Mouse (Mus musculus) lung, embryonic 14.5 days (tissue): Measurements from ENCODE around the gene Ormdl3. TPM values are rescaled to one million over a fixed set of nuclear protein-coding genes. Genes with fewer than 3 reads are reported as not detected.

Experiments used
- ATAC-seq: fragments of 200-750 bp; cut with Nextera tagmentation; 2 replicates; pipeline ENCODE4 v1.8.0; 2017; ENCODE audit warnings: mild to moderate bottlenecking, moderate TSS enrichment, moderate library complexity; ENCODE audit not compliant: insufficient read depth
- DNase-seq: peaks from one replicate; pipeline ENCODE4 v3.0.0-alpha.2; 2015
- H3K27ac ChIP-seq: fragments of 300-500 bp; sonication (generic); 2 replicates; pipeline ENCODE4 v1.5.1; 2014; ENCODE audit warnings: low read depth, mild to moderate bottlenecking, moderate library complexity
- H3K27me3 ChIP-seq: fragments of 300-500 bp; sonication (generic); 2 replicates; pipeline ENCODE4 v1.6.1; 2014; ENCODE audit warnings: low read length, control low read depth; ENCODE audit not compliant: insufficient read depth
- H3K36me3 ChIP-seq: fragments of 300-500 bp; sonication (generic); 2 replicates; pipeline ENCODE4 v1.6.1; 2014; ENCODE audit warnings: control low read depth; ENCODE audit not compliant: insufficient read depth
- H3K4me1 ChIP-seq: fragments of 300-500 bp; sonication (generic); 2 replicates; pipeline ENCODE4 v1.6.1; 2014; ENCODE audit warnings: antibody characterized with exemption, control low read depth; ENCODE audit not compliant: insufficient read depth
- H3K4me2 ChIP-seq: fragments of 300-500 bp; sonication (generic); 2 replicates; pipeline ENCODE4 v1.6.1; 2014; ENCODE audit warnings: mild to moderate bottlenecking
- H3K4me3 ChIP-seq: fragments of 300-500 bp; sonication (generic); 2 replicates; pipeline ENCODE4 v1.5.1; 2014; ENCODE audit warnings: low read depth, low read length
- H3K9ac ChIP-seq: fragments of 300-500 bp; sonication (generic); 2 replicates; pipeline ENCODE4 v1.6.1; 2014
- H3K9me3 ChIP-seq: fragments of 300-500 bp; sonication (generic); 2 replicates; pipeline ENCODE4 v1.6.1; 2016; ENCODE audit warnings: low read depth, low read length, control low read depth
- CTCF ChIP-seq: IDR thresholded peaks from 2 replicates; pipeline ENCODE4 v1.5.1; 2016; ENCODE audit warnings: antibody characterized with exemption, low read depth
- WGBS: fragments of 180-500 bp; shearing (Covaris S2); extraction: QIAGEN DNeasy Blood & Tissue Kit; methylation state at CpG from one replicate; pipeline ENCODE4 v1.1.7; 2014; 5-methylcytosine and 5-hydroxymethylcytosine counted together
- polyA plus RNA-seq: library from polyadenylated mRNA; unstranded; fragments of >200 nt; fragmentation: Nextera tagmentation; extraction: Ambion mirVana; gene quantifications from 2 replicates; pipeline ENCODE4 v1.2.1, GENCODE M21; 2014

The Ormdl3 gene
- polyA plus RNA-seq, 1 experiment from 2014 or later: 6.6 TPM

DNA sequence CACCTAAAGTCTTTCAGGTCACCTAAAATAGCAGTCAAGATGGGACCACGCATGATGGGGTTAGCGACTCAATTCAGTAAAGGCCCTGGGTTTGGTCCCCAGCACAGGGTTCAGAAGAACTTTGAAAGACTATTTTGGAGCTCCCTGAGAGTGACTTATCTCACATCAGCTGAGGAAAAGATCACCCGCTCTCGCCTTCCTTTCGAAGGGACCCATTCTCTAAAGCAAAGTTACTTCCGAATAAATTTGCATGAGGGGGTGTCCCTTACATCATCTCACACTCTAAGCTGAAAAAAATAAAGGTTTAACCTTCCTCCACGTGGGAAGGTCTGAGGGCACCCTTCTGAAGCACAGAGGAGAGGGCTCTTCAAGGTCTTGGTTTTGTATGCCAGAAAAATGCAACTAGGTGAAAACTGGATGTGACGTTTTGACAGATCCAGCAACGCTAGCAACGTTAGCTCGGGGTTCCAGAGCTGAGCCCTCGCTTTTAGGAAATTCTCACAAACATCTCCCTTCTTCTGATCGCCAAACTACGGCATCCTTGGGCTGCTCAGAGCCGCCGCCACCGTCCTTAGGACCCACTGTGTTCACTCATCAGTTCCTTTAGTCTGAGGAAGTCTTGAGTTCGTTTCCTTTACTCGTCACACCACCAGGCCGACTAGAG, 36.7 kb downstream of the Ormdl3 start:
- Histone ChIP-seq H3K9me3 (no peaks in the 10 kb centered on the region), H3K36me3 (no peaks in the 10 kb centered on the region), H3K9ac (0 out of 2 replicates have a peak overlapping the region, but pooled peaks have one; percentile 56), H3K27me3 (peaks cover 41% of the 10 kb centered on the region), H3K4me1 (no peaks in the 10 kb centered on the region; the same call in 1 of the 2 replicates), H3K4me3 (peak overlapping the region; percentile 62), H3K4me2 (peak overlapping the region; percentile 62), H3K27ac (no peak overlapping the region)
- DNase-seq: no peak
- ATAC-seq: no peak
- TF ChIP-seq CTCF: no peak
- WGBS: 16% methylated on average over 20 of the region's 20 CpGs

DNA sequence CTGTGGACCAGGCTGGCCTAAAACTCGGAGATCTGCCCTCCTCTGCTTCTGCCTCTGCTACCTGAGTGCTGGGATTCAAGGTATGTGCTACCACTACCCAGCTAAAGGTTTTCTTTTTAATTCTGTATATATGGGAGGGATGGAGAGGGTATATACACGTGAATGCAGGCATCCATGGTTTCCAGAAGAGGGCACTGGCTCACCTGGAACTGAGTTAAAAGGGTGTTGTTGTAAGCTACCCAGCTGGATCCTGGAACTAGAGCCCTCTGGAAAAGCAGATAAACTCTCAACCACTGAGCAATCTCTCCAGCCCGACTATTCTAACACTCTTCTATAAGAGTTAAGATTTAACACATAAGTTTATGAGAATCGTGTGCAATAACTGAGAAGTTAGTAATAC, 37.8 kb downstream of the Ormdl3 start:
- H3K9me3 ChIP-seq: no peaks in the 10 kb centered on the region
- no peaks in the 10 kb centered on the region for H3K36me3 ChIP-seq
- no peak for DNase-seq
- H3K27me3 ChIP-seq: peaks cover 50% of the 10 kb centered on the region
- H3K4me1 ChIP-seq: no peaks in the 10 kb centered on the region; the same call in 1 of the 2 replicates
- no peak overlapping the region for H3K4me3 ChIP-seq
- H3K4me2 ChIP-seq: no peak overlapping the region
- no peak overlapping the region for H3K27ac ChIP-seq
- no peak for ATAC-seq
- peak; percentile 12; the same call in 1 of the 2 replicates for TF ChIP-seq CTCF
- WGBS: 57% methylated on average over 4 of the region's 4 CpGs
- H3K9ac ChIP-seq: no peak overlapping the region

DNA sequence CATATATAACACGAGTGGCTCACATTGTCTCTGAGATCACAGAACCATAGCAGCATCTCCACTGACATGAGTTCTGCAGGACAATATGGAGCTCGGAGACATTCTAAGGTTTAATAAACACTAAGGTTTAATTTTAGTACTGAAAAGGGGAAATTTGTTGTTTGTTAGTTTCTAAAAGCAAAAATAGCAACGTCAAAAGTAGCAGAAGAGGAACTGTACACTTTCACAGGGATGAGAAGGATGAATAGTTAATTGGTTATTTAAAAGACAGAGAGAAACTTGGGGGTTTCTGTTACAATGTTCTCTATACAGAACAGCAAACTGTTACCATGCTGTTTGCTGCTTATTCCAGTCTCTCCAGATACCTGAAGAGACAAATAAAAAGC, 39.9 kb downstream of the Ormdl3 start:
- Histone ChIP-seq H3K9ac (no peak overlapping the region), H3K4me1 (no peaks in the 10 kb centered on the region; the same call in 1 of the 2 replicates), H3K27me3 (peaks cover 64% of the 10 kb centered on the region), H3K36me3 (no peaks in the 10 kb centered on the region), H3K9me3 (no peaks in the 10 kb centered on the region), H3K4me2 (no peak overlapping the region), H3K4me3 (no peak overlapping the region), H3K27ac (no peak overlapping the region)
- no peak for ATAC-seq
- no peak for DNase-seq
- WGBS: 50% methylated on average over 3 of the region's 3 CpGs
- no peak for TF ChIP-seq CTCF

DNA sequence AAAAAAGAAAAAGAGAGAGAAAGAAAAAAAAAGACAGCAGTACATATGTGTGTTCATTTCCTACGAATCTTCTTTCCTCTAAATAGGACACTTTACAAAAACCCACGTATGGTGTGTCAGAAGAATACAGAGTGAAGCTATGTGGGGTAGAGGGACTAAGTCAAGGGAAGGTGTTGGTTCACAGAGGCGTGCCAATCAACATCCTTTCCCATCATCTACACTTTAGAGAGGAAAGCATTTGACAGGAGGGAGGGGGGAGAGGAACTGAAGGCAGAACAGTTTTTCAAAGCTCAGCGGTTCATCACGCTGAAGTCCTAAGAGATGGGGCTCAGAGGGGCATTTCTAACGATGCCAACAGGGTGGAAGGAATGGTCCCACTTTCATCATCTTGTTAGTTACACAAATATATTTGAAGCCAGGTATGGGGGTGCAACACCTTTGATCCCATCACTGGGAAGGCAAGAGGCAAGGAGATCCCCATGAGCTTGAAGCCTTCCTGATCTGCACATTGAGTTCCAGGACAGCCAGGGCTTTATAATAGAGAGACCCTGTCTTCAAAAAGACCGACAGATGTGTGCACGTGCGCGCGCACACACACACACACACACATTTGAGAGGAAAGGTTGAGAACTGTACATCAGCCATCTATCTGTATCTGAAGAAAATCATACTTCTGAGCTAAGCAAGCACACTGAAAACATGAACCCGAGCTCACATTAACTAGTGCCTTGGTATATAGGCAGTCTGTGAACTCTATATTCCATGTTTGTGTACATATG, 40.5 kb downstream of the Ormdl3 start:
- H3K36me3 ChIP-seq: no peaks in the 10 kb centered on the region
- 41% methylated on average over 12 of the region's 12 CpGs for WGBS
- no peak overlapping the region for H3K4me2 ChIP-seq
- H3K9ac ChIP-seq: no peak overlapping the region
- no peaks in the 10 kb centered on the region for H3K9me3 ChIP-seq
- H3K27ac ChIP-seq: no peak overlapping the region
- H3K4me1 ChIP-seq: no peaks in the 10 kb centered on the region; the same call in 1 of the 2 replicates
- TF ChIP-seq CTCF: no peak
- ATAC-seq (no peak), DNase-seq (no peak)
- peaks cover 65% of the 10 kb centered on the region for H3K27me3 ChIP-seq
- no peak overlapping the region for H3K4me3 ChIP-seq

DNA sequence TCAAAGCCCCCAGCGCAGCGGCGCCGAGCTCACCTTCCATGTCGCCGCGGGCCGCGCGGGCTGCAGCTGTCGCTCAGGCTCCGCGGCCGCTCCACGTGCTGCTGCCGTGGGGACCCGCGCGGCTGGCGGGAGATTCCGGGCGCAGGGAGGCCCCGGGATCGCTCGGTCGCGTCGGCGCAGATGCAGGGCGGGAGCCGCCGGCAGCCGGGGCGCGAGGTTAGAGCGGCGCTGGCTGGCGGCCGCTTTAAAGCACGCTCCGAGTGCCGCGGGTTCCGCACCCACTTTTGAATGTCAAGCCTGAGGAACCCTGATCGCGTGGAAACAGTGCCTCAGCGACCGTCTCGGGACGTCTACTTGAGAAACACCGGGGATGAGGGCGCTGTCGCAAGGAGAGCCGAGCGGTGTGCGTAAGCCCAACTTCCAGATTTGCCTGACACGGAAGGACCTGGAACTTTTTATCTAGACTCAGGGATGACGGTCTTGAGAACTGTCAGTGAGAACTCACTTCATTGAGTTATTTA, 41.4 kb downstream of the Ormdl3 start, which contains the start of gene Ikzf3:
TSS of gene Ikzf3 (minus strand) at position 321 of the 521 bp plus-strand sequence.
- DNase-seq: peak; percentile 50
- WGBS: 1% methylated on average over 58 of the region's 58 CpGs
- no peak for ATAC-seq
- H3K4me3 ChIP-seq: peak within 1 kb of the TSS; percentile 45
- peak within 1 kb of the TSS; percentile 43 for H3K9ac ChIP-seq
- no peak for TF ChIP-seq CTCF
- peaks cover 70% of the 10 kb centered on the region for H3K27me3 ChIP-seq
- H3K36me3 ChIP-seq: no peaks in the 10 kb centered on the region
- no peaks in the 10 kb centered on the region for H3K9me3 ChIP-seq
- H3K27ac ChIP-seq: no peak within 1 kb of the TSS
- no peaks in the 10 kb centered on the region for H3K4me1 ChIP-seq
- H3K4me2 ChIP-seq: peak within 1 kb of the TSS; percentile 80

DNA sequence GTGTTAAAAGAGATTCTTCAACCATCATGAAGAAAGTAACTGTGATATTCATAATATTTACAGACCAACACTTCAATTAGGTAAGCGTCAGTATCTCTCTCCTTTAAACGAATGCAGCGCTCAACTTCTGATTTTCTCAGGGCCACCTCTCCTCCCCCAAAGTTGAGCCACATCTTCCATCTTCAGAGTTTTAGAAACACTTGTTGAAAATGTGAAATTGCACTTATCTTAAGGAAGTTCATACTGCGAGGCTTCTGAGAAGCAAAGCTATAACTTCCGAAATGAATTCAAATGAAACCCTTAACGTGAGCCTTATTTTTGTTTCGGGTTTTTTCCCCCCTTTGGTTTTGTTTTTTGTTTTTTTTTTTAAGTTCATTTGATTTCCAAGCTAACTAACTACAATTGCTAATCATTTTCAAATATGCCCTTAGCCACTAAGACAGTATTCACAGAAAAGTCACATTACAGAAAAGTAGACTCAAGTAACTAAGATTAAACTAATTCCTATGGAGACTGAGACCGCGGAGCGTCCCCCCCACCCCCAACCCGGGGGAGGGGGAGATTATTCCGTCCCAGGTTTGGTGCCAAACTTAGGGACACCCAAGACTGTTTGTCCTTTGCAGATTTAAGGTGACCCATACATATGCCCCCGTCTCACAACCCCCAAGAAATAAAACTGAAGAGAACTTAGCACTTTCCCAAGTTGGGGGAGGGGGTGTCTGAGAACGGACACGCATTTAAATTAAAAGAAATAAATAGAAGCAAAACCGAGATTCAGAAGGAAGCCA, 42.1 kb downstream of the Ormdl3 start:
- H3K4me3 ChIP-seq: peak overlapping the region; percentile 45
- no peaks in the 10 kb centered on the region for H3K4me1 ChIP-seq
- H3K9ac ChIP-seq: peak overlapping the region; percentile 43
- ATAC-seq: no peak
- DNase-seq: no peak
- no peaks in the 10 kb centered on the region for H3K36me3 ChIP-seq
- H3K4me2 ChIP-seq: peak overlapping the region; percentile 80
- H3K27ac ChIP-seq: no peak overlapping the region
- TF ChIP-seq CTCF: no peak
- WGBS: 5% methylated on average over 16 of the region's 16 CpGs
- H3K27me3 ChIP-seq: peaks cover 67% of the 10 kb centered on the region
- H3K9me3 ChIP-seq: no peaks in the 10 kb centered on the region

DNA sequence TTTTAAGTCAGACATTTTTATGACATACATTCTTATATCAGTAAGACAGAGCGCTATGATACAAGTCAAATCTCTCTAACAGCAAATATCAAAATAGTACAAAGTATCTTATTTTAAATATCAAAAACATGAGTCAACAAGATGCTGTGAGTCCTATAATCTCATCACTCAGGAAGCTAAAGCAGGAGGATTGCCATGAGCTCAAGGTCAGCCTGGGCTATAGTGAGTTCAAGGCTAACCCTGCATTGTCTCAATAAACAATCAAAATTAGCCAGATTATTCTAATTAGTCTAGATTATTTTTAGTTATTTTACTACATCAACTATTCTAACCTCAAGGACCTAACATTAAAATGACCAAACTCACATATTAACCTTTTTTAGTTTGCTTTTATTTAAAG, 43.8 kb downstream of the Ormdl3 start:
- WGBS: 66% methylated on average over 1 of the region's 1 CpGs
- Histone ChIP-seq H3K4me2 (no peak overlapping the region), H3K9ac (no peak overlapping the region), H3K27me3 (peaks cover 57% of the 10 kb centered on the region), H3K4me3 (no peak overlapping the region), H3K4me1 (no peaks in the 10 kb centered on the region), H3K9me3 (no peaks in the 10 kb centered on the region), H3K36me3 (no peaks in the 10 kb centered on the region), H3K27ac (no peak overlapping the region)
- ATAC-seq: no peak
- DNase-seq: no peak
- TF ChIP-seq CTCF: no peak
